Mouse (Mus musculus): ENCODE measurements around the gene Ptbp3.

The Ptbp3 gene

DNA sequence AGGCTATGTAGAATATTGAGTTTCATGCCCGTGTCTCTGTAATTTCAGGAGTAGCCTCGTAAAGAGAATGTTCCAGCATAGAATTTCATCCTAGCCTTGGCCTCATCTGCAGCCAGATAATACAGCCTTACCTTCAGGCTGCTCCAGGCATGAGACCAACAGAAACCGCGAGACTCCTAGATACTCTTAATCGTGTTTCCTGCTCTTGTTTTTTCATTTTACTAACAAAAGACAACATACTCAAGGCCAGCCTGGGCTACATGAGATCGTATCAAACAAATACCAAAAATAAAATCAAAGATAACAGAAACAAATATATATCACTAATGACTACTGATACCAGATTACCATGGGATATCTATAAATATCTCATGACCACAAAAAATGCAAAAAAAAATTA lies 120.0 kb downstream of the Ptbp3 start:
- DNase-seq = no peak

GRCm38 (mm10) chr4:59426429-59426828 lies 122.7 kb downstream of the Ptbp3 start:
- DNase-seq = no peak

- no peak for DNase-seq
Measured at GRCm38 (mm10) chr4:59422808-59423207, 126.4 kb downstream of the Ptbp3 start.

GRCm38 (mm10) chr4:59422025-59422783 lies 127.0 kb downstream of the Ptbp3 start:
- no peak for DNase-seq
